Mouse (Mus musculus): Measurements from ENCODE around the gene Aff3.
A peak's percentile ranks its signal among the peaks of the same experiment; 100 is the strongest.

The Aff3 gene

GRCm38 (mm10) chr1:38496886-38497528 is 167.7 kb downstream of the Aff3 start:
- no peak for DNase-seq (ENCODE audit: low read depth, low spot score)

- no peak for DNase-seq (ENCODE audit: low read depth, low spot score)
These were observed 169.5 kb downstream of the Aff3 start for GRCm38 (mm10) chr1:38495284-38495683.

- no peak for DNase-seq (ENCODE audit: low read depth, low spot score)
These were observed 175.0 kb downstream of the Aff3 start for GRCm38 (mm10) chr1:38489733-38490132.

- DNase-seq (ENCODE audit: low read depth, low spot score) = no peak
These were observed 176.0 kb downstream of the Aff3 start for GRCm38 (mm10) chr1:38488667-38489210.

GRCm38 (mm10) chr1:38487884-38488283 is 176.9 kb downstream of the Aff3 start:
- no peak for DNase-seq (ENCODE audit: low read depth, low spot score)

- no peak for DNase-seq (ENCODE audit: low read depth, low spot score)
These were observed 181.6 kb downstream of the Aff3 start for GRCm38 (mm10) chr1:38483191-38483590.

- DNase-seq (ENCODE audit: low read depth, low spot score) = no peak
These were observed 186.5 kb downstream of the Aff3 start for GRCm38 (mm10) chr1:38478246-38478743.

GRCm38 (mm10) chr1:38470817-38471216 is 193.9 kb downstream of the Aff3 start:
- no peak for DNase-seq (ENCODE audit: low read depth, low spot score)

GRCm38 (mm10) chr1:38470166-38470565 is 194.6 kb downstream of the Aff3 start:
- no peak for DNase-seq (ENCODE audit: low read depth, low spot score)

- DNase-seq (ENCODE audit: low read depth, low spot score) = no peak
These were observed 197.3 kb downstream of the Aff3 start for GRCm38 (mm10) chr1:38467305-38468083.

- DNase-seq (ENCODE audit: low read depth, low spot score) = no peak
These were observed 208.0 kb downstream of the Aff3 start for GRCm38 (mm10) chr1:38456719-38457269.

GRCm38 (mm10) chr1:38454921-38455320 is 209.8 kb downstream of the Aff3 start:
- no peak for DNase-seq (ENCODE audit: low read depth, low spot score)

- DNase-seq (ENCODE audit: low read depth, low spot score) = no peak
These were observed 213.4 kb downstream of the Aff3 start for GRCm38 (mm10) chr1:38451367-38451766.

- DNase-seq (ENCODE audit: low read depth, low spot score) = no peak
These were observed 214.1 kb downstream of the Aff3 start for GRCm38 (mm10) chr1:38450677-38451076.

GRCm38 (mm10) chr1:38449816-38450478 is 214.8 kb downstream of the Aff3 start:
- no peak for DNase-seq (ENCODE audit: low read depth, low spot score)

- DNase-seq (ENCODE audit: low read depth, low spot score) = peak; percentile 13
These were observed 215.9 kb downstream of the Aff3 start for GRCm38 (mm10) chr1:38448854-38449253.

- peak; percentile 69 for DNase-seq (ENCODE audit: low read depth, low spot score)
These were observed 217.2 kb downstream of the Aff3 start for GRCm38 (mm10) chr1:38447581-38447980.

- peak; percentile 67 for DNase-seq (ENCODE audit: low read depth, low spot score)
These were observed 218.5 kb downstream of the Aff3 start for GRCm38 (mm10) chr1:38446152-38446820.

- peak; percentile 9 for DNase-seq (ENCODE audit: low read depth, low spot score)
These were observed 221.9 kb downstream of the Aff3 start for GRCm38 (mm10) chr1:38442887-38443286.

- DNase-seq (ENCODE audit: low read depth, low spot score) = peak; percentile 40
These were observed 222.3 kb downstream of the Aff3 start for GRCm38 (mm10) chr1:38442479-38442878.

GRCm38 (mm10) chr1:38441800-38442199 is 223.0 kb downstream of the Aff3 start:
- DNase-seq (ENCODE audit: low read depth, low spot score) = no peak
